In the genomic region with DNA sequence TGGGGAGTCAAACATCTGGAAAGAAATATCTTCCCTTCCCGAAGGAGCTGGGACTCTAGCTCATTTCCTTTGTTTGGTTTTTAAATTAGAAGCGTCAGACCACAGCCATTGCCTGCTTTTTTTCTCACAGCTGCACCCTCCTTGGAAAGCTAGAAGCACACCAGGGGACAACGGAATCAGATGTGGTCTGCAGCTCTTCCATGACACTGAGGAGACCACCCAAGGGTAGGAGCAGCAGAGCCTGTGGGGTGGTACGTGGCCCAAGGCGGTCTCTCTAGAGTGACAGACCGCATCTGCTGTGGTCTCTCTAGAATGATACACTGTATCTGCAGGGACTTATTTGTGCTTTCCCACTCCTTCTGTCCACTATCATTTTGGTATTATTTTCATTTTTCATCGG, we compare ENCODE assay signal across 25 mouse cellular contexts. TPM values are rescaled to one million over a fixed set of nuclear protein-coding genes. Genes with fewer than 3 reads are reported as not detected.
DNase-seq lines count a peak whose midpoint lies in the region; ATAC-seq and TF ChIP-seq lines count a peak whose summit lies in the region.
"Had no signal": no experiment of that assay in that cellular context is flagged by ENCODE, and none has a peak within 500 bp of the region (broad histone marks: within the 10 kb centered on the region; RNA-seq: fewer than 3 reads in every experiment).

No protein-coding gene starts in this region.

- no peaks in the 10 kb centered on the region for H3K36me3 ChIP-seq in embryonic facial prominence, embryonic 12.5 days
- H3K36me3 ChIP-seq in embryonic facial prominence, embryonic 10.5 days (replicated peaks): no peaks in the 10 kb centered on the region
- H3K36me3 ChIP-seq in lung, embryonic 14.5 days (ENCODE audit: insufficient read depth): no peaks in the 10 kb centered on the region
- no peaks in the 10 kb centered on the region for H3K36me3 ChIP-seq in embryonic facial prominence, embryonic 15.5 days
- H3K36me3 ChIP-seq in stomach, embryonic 15.5 days: no peaks in the 10 kb centered on the region
- H3K36me3 ChIP-seq: heart, embryonic 15.5 days; hindbrain, embryonic 13.5 days; limb, embryonic 13.5 days; liver, embryonic 13.5 days; neural tube, embryonic 13.5 days had no signal

- DNase-seq in embryonic facial prominence, embryonic 10.5 days (ENCODE audit: low spot score): no peak
- peak; percentile 47 for DNase-seq in lung, embryonic 14.5 days
- no peak for DNase-seq in lung, postnatal 14 days
- no peak for DNase-seq in adrenal gland, postnatal 10 days
- DNase-seq: adrenal gland, adult 8-10 months; cerebellum, adult 18-20 months; cerebellum, postnatal 14 days; gastrocnemius, postnatal 36 days; heart, postnatal 36 days; kidney, postnatal 14 days; liver, embryonic 13.5 days; midbrain, embryonic 14.5 days; retina, postnatal 1 day; right cerebral cortex, postnatal 25 days; thymus, adult 2 months had no signal

- H3K27me3 ChIP-seq in embryonic facial prominence, embryonic 12.5 days: no peaks in the 10 kb centered on the region
- no peaks in the 10 kb centered on the region; the same call in 1 of the 2 replicates for H3K27me3 ChIP-seq in embryonic facial prominence, embryonic 10.5 days (replicated peaks; ENCODE audit: low read depth, poor library complexity, severe bottlenecking)
- H3K27me3 ChIP-seq in lung, embryonic 14.5 days (ENCODE audit: insufficient read depth, low read length): no peaks in the 10 kb centered on the region
- no peaks in the 10 kb centered on the region for H3K27me3 ChIP-seq in embryonic facial prominence, embryonic 15.5 days
- no peaks in the 10 kb centered on the region for H3K27me3 ChIP-seq in stomach, embryonic 15.5 days (replicated peaks)
- H3K27me3 ChIP-seq: heart, embryonic 15.5 days; hindbrain, embryonic 13.5 days; limb, embryonic 13.5 days; liver, embryonic 13.5 days; neural tube, embryonic 13.5 days had no signal

- no peaks in the 10 kb centered on the region for H3K9me3 ChIP-seq in embryonic facial prominence, embryonic 12.5 days
- H3K9me3 ChIP-seq in embryonic facial prominence, embryonic 10.5 days: no peaks in the 10 kb centered on the region
- H3K9me3 ChIP-seq in lung, embryonic 14.5 days (ENCODE audit: low read depth, low read length): no peaks in the 10 kb centered on the region
- H3K9me3 ChIP-seq in embryonic facial prominence, embryonic 15.5 days (replicated peaks): no peaks in the 10 kb centered on the region
- no peaks in the 10 kb centered on the region for H3K9me3 ChIP-seq in stomach, embryonic 15.5 days
- H3K9me3 ChIP-seq: heart, embryonic 15.5 days; hindbrain, embryonic 13.5 days; limb, embryonic 13.5 days; liver, embryonic 13.5 days; neural tube, embryonic 13.5 days had no signal

- H3K4me2 ChIP-seq in embryonic facial prominence, embryonic 12.5 days (replicated peaks): peak overlapping the region; percentile 11; the same call in 1 of the 2 replicates
- H3K4me2 ChIP-seq in lung, embryonic 14.5 days: no peak overlapping the region
- 0 out of 2 replicates have a peak overlapping the region, but pooled peaks have one; percentile 3 for H3K4me2 ChIP-seq in embryonic facial prominence, embryonic 15.5 days (replicated peaks)
- H3K4me2 ChIP-seq in stomach, embryonic 15.5 days: peak overlapping the region; percentile 8; the same call in 1 of the 2 replicates
- H3K4me2 ChIP-seq: heart, embryonic 15.5 days; hindbrain, embryonic 13.5 days; liver, embryonic 13.5 days; neural tube, embryonic 13.5 days had no signal

- WGBS in embryonic facial prominence, embryonic 12.5 days: 46% methylated on average over 7 of the region's 7 CpGs
- WGBS in embryonic facial prominence, embryonic 10.5 days: 56% methylated on average over 7 of the region's 7 CpGs
- 48% methylated on average over 7 of the region's 7 CpGs for WGBS in lung, embryonic 14.5 days
- 41% methylated on average over 7 of the region's 7 CpGs for WGBS in embryonic facial prominence, embryonic 15.5 days
- 50% methylated on average over 7 of the region's 7 CpGs for WGBS in stomach, embryonic 15.5 days

- no peak for ATAC-seq in embryonic facial prominence, embryonic 12.5 days (ENCODE audit: insufficient number of reproducible peaks, insufficient read depth, low FRiP score, low TSS enrichment)
- peak; percentile 79 for ATAC-seq in lung, embryonic 14.5 days (ENCODE audit: insufficient read depth)
- ATAC-seq in embryonic facial prominence, embryonic 15.5 days (ENCODE audit: insufficient number of reproducible peaks, low FRiP score, low TSS enrichment, low read depth): peak; percentile 63; the same call in 1 of the 2 replicates
- ATAC-seq in stomach, embryonic 15.5 days (ENCODE audit: insufficient read depth, low FRiP score, low read depth): peak; percentile 53; the same call in 1 of the 2 replicates
- ATAC-seq in erythroblast, adult 5-6 weeks (replicated peaks; ENCODE audit: low FRiP score, poor library complexity, severe bottlenecking): no peak
- ATAC-seq: activated CD4-positive, CD25-positive, alpha-beta regulatory T cell, adult 4 months; lung, postnatal 0 days had no signal

- H3K4me1 ChIP-seq in embryonic facial prominence, embryonic 12.5 days: 0 out of 2 replicates have a peak, but pooled peaks cover 9% of the 10 kb centered on the region
- peaks cover 28% of the 10 kb centered on the region for H3K4me1 ChIP-seq in embryonic facial prominence, embryonic 10.5 days
- H3K4me1 ChIP-seq in lung, embryonic 14.5 days (ENCODE audit: insufficient read depth): no peaks in the 10 kb centered on the region
- H3K4me1 ChIP-seq in embryonic facial prominence, embryonic 15.5 days: peaks cover 12% of the 10 kb centered on the region
- peaks cover 1% of the 10 kb centered on the region; the same call in 1 of the 2 replicates for H3K4me1 ChIP-seq in stomach, embryonic 15.5 days
- H3K4me1 ChIP-seq: heart, embryonic 15.5 days; liver, embryonic 13.5 days; neural tube, embryonic 13.5 days had no signal

- H3K9ac ChIP-seq in embryonic facial prominence, embryonic 12.5 days: no peak overlapping the region
- H3K9ac ChIP-seq in lung, embryonic 14.5 days: no peak overlapping the region
- no peak overlapping the region for H3K9ac ChIP-seq in embryonic facial prominence, embryonic 15.5 days
- no peak overlapping the region for H3K9ac ChIP-seq in stomach, embryonic 15.5 days
- H3K9ac ChIP-seq: heart, embryonic 15.5 days; hindbrain, embryonic 13.5 days; limb, embryonic 13.5 days; liver, embryonic 13.5 days; neural tube, embryonic 13.5 days had no signal

- H3K27ac ChIP-seq in embryonic facial prominence, embryonic 12.5 days: no peak overlapping the region
- no peak overlapping the region; the same call in 1 of the 2 replicates for H3K27ac ChIP-seq in embryonic facial prominence, embryonic 10.5 days (replicated peaks)
- no peak overlapping the region for H3K27ac ChIP-seq in lung, embryonic 14.5 days (ENCODE audit: low read depth)
- peak overlapping the region; percentile 39; the same call in 1 of the 2 replicates for H3K27ac ChIP-seq in embryonic facial prominence, embryonic 15.5 days (replicated peaks)
- no peak overlapping the region for H3K27ac ChIP-seq in stomach, embryonic 15.5 days
- H3K27ac ChIP-seq: heart, embryonic 15.5 days; hindbrain, embryonic 13.5 days; limb, embryonic 13.5 days; liver, embryonic 13.5 days; neural tube, embryonic 13.5 days had no signal

- no peak overlapping the region for H3K4me3 ChIP-seq in embryonic facial prominence, embryonic 12.5 days
- no peak overlapping the region for H3K4me3 ChIP-seq in embryonic facial prominence, embryonic 10.5 days
- H3K4me3 ChIP-seq in lung, embryonic 14.5 days (ENCODE audit: low read depth, low read length): no peak overlapping the region
- H3K4me3 ChIP-seq in embryonic facial prominence, embryonic 15.5 days (replicated peaks): no peak overlapping the region
- H3K4me3 ChIP-seq in stomach, embryonic 15.5 days (replicated peaks): no peak overlapping the region
- H3K4me3 ChIP-seq: heart, embryonic 15.5 days; hindbrain, embryonic 13.5 days; limb, embryonic 13.5 days; liver, embryonic 13.5 days; neural tube, embryonic 13.5 days had no signal

- TF ChIP-seq CTCF in lung, embryonic 14.5 days (IDR thresholded peaks at IDR 0.05; ENCODE audit: low read depth): no peak

RNA-seq across cellular contexts. Expression of gene Tnfrsf11a, which starts 39.2 kb away (rescaled TPM):
- 0.84 and 0.90 TPM in 2 replicates for polyA plus RNA-seq in embryonic facial prominence, embryonic 12.5 days (2016; fragmentation: Nextera tagmentation; extraction: Ambion mirVana)
- 0.40 and 0.49 TPM in 2 replicates for polyA plus RNA-seq in embryonic facial prominence, embryonic 10.5 days (2016; fragmentation: Nextera tagmentation; extraction: Ambion mirVana)
- 2.1 and 2.4 TPM in 2 replicates for polyA plus RNA-seq in lung, embryonic 14.5 days (2014; fragmentation: Nextera tagmentation; extraction: Ambion mirVana)
- 1.6 TPM in 2 replicates for polyA plus RNA-seq in embryonic facial prominence, embryonic 15.5 days (2015; fragmentation: Nextera tagmentation; extraction: Ambion mirVana)
- polyA plus RNA-seq in stomach, embryonic 15.5 days (2015; fragmentation: Nextera tagmentation; extraction: Ambion mirVana): 4.1 TPM in 2 replicates
- total RNA-seq in erythroblast, adult 5-6 weeks (2015; ENCODE audit: low replicate concordance): 1.0 TPM in 1 of 2 replicates, not detected in the other
- total RNA-seq in erythroblast, adult 5-6 weeks (2017; ENCODE audit: low replicate concordance): 0.34 and 0.84 TPM in 2 replicates
- 1 to 10 TPM; 2.9 to 3.3 TPM for total RNA-seq in adrenal gland, postnatal 10 days (2021)

Comparison
In these comparisons a context has a peak if more than half of its experiments do, and no peak if none do; other contexts are left out.
1. ATAC-seq: peak in lung, embryonic 14.5 days (single experiment), embryonic facial prominence, embryonic 15.5 days (single experiment) and stomach, embryonic 15.5 days (single experiment); none in embryonic facial prominence, embryonic 12.5 days (single experiment) and erythroblast, adult 5-6 weeks (single experiment).